ENCODE assay signal across 19 mouse cellular contexts in genomic region chr4:108890876-108891275, GRCm38 (mm10). TPM values are rescaled to one million over a fixed set of nuclear protein-coding genes. Genes with fewer than 3 reads are reported as not detected.
"Had no signal": no experiment of that assay in that cellular context is flagged by ENCODE, and none has a peak within 500 bp of the region (broad histone marks: within the 10 kb centered on the region; RNA-seq: fewer than 3 reads in every experiment).

No protein-coding gene starts in this region.

- H3K9ac ChIP-seq: limb, embryonic 12.5 days; liver, embryonic 13.5 days; liver, postnatal 0 days; lung, embryonic 15.5 days; midbrain, embryonic 15.5 days; stomach, embryonic 15.5 days had no signal

- H3K27ac ChIP-seq: limb, embryonic 12.5 days; liver, embryonic 13.5 days; lung, embryonic 15.5 days; macrophage; midbrain, embryonic 15.5 days; stomach, embryonic 15.5 days had no signal

- H3K4me2 ChIP-seq: limb, embryonic 12.5 days; liver, embryonic 13.5 days; lung, embryonic 15.5 days; midbrain, embryonic 11.5 days; midbrain, embryonic 15.5 days; stomach, embryonic 15.5 days had no signal

- DNase-seq: kidney, adult 8-10 months; kidney, postnatal 25 days; liver; liver, embryonic 13.5 days; liver, postnatal 0 days; lung, postnatal 14 days; thymus, postnatal 36 days had no signal

- ATAC-seq: inflammation-experienced regulatory T-cells, adult 6 months; intestine, postnatal 0 days; liver, postnatal 0 days; midbrain, embryonic 15.5 days had no signal

- H3K36me3 ChIP-seq: limb, embryonic 12.5 days; liver, embryonic 13.5 days; lung, embryonic 15.5 days; midbrain, embryonic 15.5 days; stomach, embryonic 15.5 days had no signal

- H3K4me1 ChIP-seq: limb, embryonic 12.5 days; liver, embryonic 13.5 days; lung, embryonic 15.5 days; megakaryocyte, embryonic 14.5 days; midbrain, embryonic 15.5 days; stomach, embryonic 15.5 days had no signal

- H3K4me3 ChIP-seq: limb, embryonic 12.5 days; liver, embryonic 13.5 days; lung, embryonic 15.5 days; megakaryocyte, embryonic 14.5 days; midbrain, embryonic 15.5 days; stomach, embryonic 15.5 days had no signal

- H3K27me3 ChIP-seq: limb, embryonic 12.5 days; liver, embryonic 13.5 days; lung, embryonic 15.5 days; midbrain, embryonic 15.5 days; stomach, embryonic 15.5 days had no signal

- H3K9me3 ChIP-seq: limb, embryonic 12.5 days; liver, embryonic 13.5 days; lung, embryonic 15.5 days; midbrain, embryonic 15.5 days; stomach, embryonic 15.5 days had no signal

RNA-seq across cellular contexts. Expression of gene Rab3b, which starts 12.0 kb away (rescaled TPM):
- polyA plus RNA-seq: macrophage had no signal

RNA-seq across cellular contexts. Expression of gene A730015C16Rik, which starts 42.5 kb away (rescaled TPM):
- total RNA-seq: layer of hippocampus, adult 18-20 months; left cerebral cortex, postnatal 25 days had no signal
- polyA plus RNA-seq: macrophage; spleen, adult 2 months had no signal
